Mouse (Mus musculus) thymus, postnatal 14 days (tissue): ENCODE data around the gene Rcc2.
A peak's percentile ranks its signal among the peaks of the same experiment; 100 is the strongest.

Experiments used
- DNase-seq: peaks from one replicate; pipeline ENCODE4 v3.0.0; 2021

The Rcc2 gene

GRCm38 (mm10) chr4:140700269-140701018, at the start of gene Rcc2:
Gene Rcc2, plus strand, starts transcription at chr4:140700541.
- peak; percentile 35 for DNase-seq

GRCm38 (mm10) chr4:140653835-140654583, 46.3 kb upstream of the Rcc2 start:
- DNase-seq: no peak

- no peak for DNase-seq
Observed at GRCm38 (mm10) chr4:140654798-140655197, 45.5 kb upstream of the Rcc2 start.

- DNase-seq: no peak
Observed at GRCm38 (mm10) chr4:140656529-140656928, 43.8 kb upstream of the Rcc2 start.

GRCm38 (mm10) chr4:140657681-140658575, 42.4 kb upstream of the Rcc2 start:
- DNase-seq: no peak

GRCm38 (mm10) chr4:140661406-140662022, 38.8 kb upstream of the Rcc2 start:
- no peak for DNase-seq

GRCm38 (mm10) chr4:140662453-140662852, 37.9 kb upstream of the Rcc2 start:
- no peak for DNase-seq

- no peak for DNase-seq
Observed at GRCm38 (mm10) chr4:140662882-140663585, 37.3 kb upstream of the Rcc2 start.

- DNase-seq: no peak
Observed at GRCm38 (mm10) chr4:140665053-140665452, 35.3 kb upstream of the Rcc2 start.

- DNase-seq: no peak
Observed at GRCm38 (mm10) chr4:140665760-140666159, 34.6 kb upstream of the Rcc2 start, which contains the start of gene Arhgef10l. Gene Arhgef10l, minus strand, starts transcription at chr4:140666012.

- no peak for DNase-seq
Observed at GRCm38 (mm10) chr4:140667802-140668201, 32.5 kb upstream of the Rcc2 start.

- DNase-seq: no peak
Observed at GRCm38 (mm10) chr4:140673527-140674264, 26.6 kb upstream of the Rcc2 start.

GRCm38 (mm10) chr4:140674345-140674926, 25.9 kb upstream of the Rcc2 start:
- DNase-seq: peak; percentile 92

- peak; percentile 58 for DNase-seq
Observed at GRCm38 (mm10) chr4:140679038-140679437, 21.3 kb upstream of the Rcc2 start.

- DNase-seq: peak; percentile 86
Observed at GRCm38 (mm10) chr4:140679723-140680380, 20.5 kb upstream of the Rcc2 start.

- peak; percentile 41 for DNase-seq
Observed at GRCm38 (mm10) chr4:140680731-140681397, 19.5 kb upstream of the Rcc2 start.

GRCm38 (mm10) chr4:140683608-140684007, 16.7 kb upstream of the Rcc2 start:
- DNase-seq: no peak

- DNase-seq: peak; percentile 23
Observed at GRCm38 (mm10) chr4:140684141-140684871, 16.0 kb upstream of the Rcc2 start.

GRCm38 (mm10) chr4:140684881-140685303, 15.4 kb upstream of the Rcc2 start:
- DNase-seq: no peak
